Comparison of ENCODE assay signal across 8 mouse cellular contexts in genomic region chr2:35462791-35463281, GRCm38 (mm10). TPM values are rescaled to one million over a fixed set of nuclear protein-coding genes. Genes with fewer than 3 reads are reported as not detected.
DNase-seq lines count a peak whose midpoint lies in the region; ATAC-seq lines count a peak whose summit lies in the region.

Ggta1 (minus strand) TSS chr2:35463231.

- H3K9ac ChIP-seq in hindbrain, embryonic 14.5 days = peak within 1 kb of the TSS; percentile 68

- peak within 1 kb of the TSS; percentile 81 for H3K4me3 ChIP-seq in erythroblast, embryonic 14.5 days (replicated peaks)
- H3K4me3 ChIP-seq in forebrain, embryonic 10.5 days = peak within 1 kb of the TSS; percentile 71
- H3K4me3 ChIP-seq in hindbrain, embryonic 14.5 days (replicated peaks; ENCODE audit: low read length) = peak within 1 kb of the TSS; percentile 55

- peaks cover 62% of the 10 kb centered on the region for H3K4me1 ChIP-seq in erythroblast, embryonic 14.5 days (ENCODE audit: control insufficient read depth)
- H3K4me1 ChIP-seq in forebrain, embryonic 10.5 days = peaks cover 45% of the 10 kb centered on the region
- peaks cover 10% of the 10 kb centered on the region; the same call in 1 of the 2 replicates for H3K4me1 ChIP-seq in hindbrain, embryonic 14.5 days (replicated peaks; ENCODE audit: control insufficient read depth, insufficient read depth, low read length)

- peak within 1 kb of the TSS; percentile 96 for H3K4me2 ChIP-seq in hindbrain, embryonic 14.5 days (replicated peaks)

- peaks cover 4% of the 10 kb centered on the region for H3K9me3 ChIP-seq in erythroblast, embryonic 14.5 days (ENCODE audit: control insufficient read depth, low read length)
- H3K9me3 ChIP-seq in forebrain, embryonic 10.5 days = no peaks in the 10 kb centered on the region
- no peaks in the 10 kb centered on the region for H3K9me3 ChIP-seq in hindbrain, embryonic 14.5 days (ENCODE audit: control insufficient read depth, low read length)

- H3K27ac ChIP-seq in forebrain, embryonic 10.5 days = peak within 1 kb of the TSS; percentile 89
- 0 out of 2 replicates have a peak within 1 kb of the TSS, but pooled peaks have one; percentile 12 for H3K27ac ChIP-seq in hindbrain, embryonic 14.5 days

- WGBS in forebrain, embryonic 10.5 days = 21% methylated on average over 7 of the region's 7 CpGs
- 20% methylated on average over 7 of the region's 7 CpGs for WGBS in hindbrain, embryonic 14.5 days

- peaks cover 16% of the 10 kb centered on the region for H3K36me3 ChIP-seq in erythroblast, embryonic 14.5 days (ENCODE audit: control insufficient read depth)
- H3K36me3 ChIP-seq in forebrain, embryonic 10.5 days (replicated peaks) = no peaks in the 10 kb centered on the region
- no peaks in the 10 kb centered on the region for H3K36me3 ChIP-seq in hindbrain, embryonic 14.5 days (replicated peaks; ENCODE audit: control insufficient read depth, insufficient read depth)

- no peaks in the 10 kb centered on the region; the same call in 1 of the 2 replicates for H3K27me3 ChIP-seq in erythroblast, embryonic 14.5 days (ENCODE audit: control insufficient read depth)
- H3K27me3 ChIP-seq in forebrain, embryonic 10.5 days (ENCODE audit: poor library complexity, severe bottlenecking) = peaks cover 24% of the 10 kb centered on the region
- H3K27me3 ChIP-seq in hindbrain, embryonic 14.5 days (ENCODE audit: control insufficient read depth, insufficient read depth, low read length) = peaks cover 21% of the 10 kb centered on the region

- peak; percentile 44 for DNase-seq in forebrain, embryonic 10.5 days (ENCODE audit: extremely low spot score, low spot score)
- DNase-seq in hindbrain, embryonic 14.5 days (ENCODE audit: low spot score) = no peak
- DNase-seq in cerebellum, postnatal 25 days = no peak
- DNase-seq in Muller cell, postnatal 12 days (ENCODE audit: inconsistent ontology term) = no peak

- no peak for ATAC-seq in erythroblast, adult 5-6 weeks (replicated peaks; ENCODE audit: low FRiP score, poor library complexity, severe bottlenecking)
- ATAC-seq in CD4-positive, CD25-positive, alpha-beta regulatory T cell, adult 4 months = no peak
- ATAC-seq in hindbrain, embryonic 14.5 days (ENCODE audit: low FRiP score) = peak; percentile 45; the same call in 1 of the 2 replicates
- no peak for ATAC-seq in megakaryocyte progenitor cell, adult 5-6 weeks (replicated peaks; ENCODE audit: poor library complexity)

RNA-seq across cellular contexts. Expression of gene Ggta1, which starts in this region (rescaled TPM):
- polyA plus RNA-seq in erythroblast, embryonic 14.5 days (2012) = 0.08 and 0.18 TPM in 2 replicates
- total RNA-seq in erythroblast, adult 5-6 weeks (2015; ENCODE audit: low replicate concordance) = 7.9 and 9.8 TPM in 2 replicates
- 18.4 and 20.8 TPM in 2 replicates for total RNA-seq in erythroblast, adult 5-6 weeks (2017; ENCODE audit: low replicate concordance)
- 10 to 100 TPM; 19.3 to 28.4 TPM for polyA plus RNA-seq in CD4-positive, CD25-positive, alpha-beta regulatory T cell, adult 4 months (2017; shearing (Covaris generic))
- polyA plus RNA-seq in forebrain, embryonic 10.5 days (2016; fragmentation: Nextera tagmentation; extraction: Ambion mirVana) = 6.4 TPM in 2 replicates
- 7.8 and 8.4 TPM in 2 replicates for polyA plus RNA-seq in hindbrain, embryonic 14.5 days (2014; fragmentation: Nextera tagmentation; extraction: Ambion mirVana)
- 50.8 and 54.4 TPM in 2 replicates for total RNA-seq in megakaryocyte progenitor cell, adult 5-6 weeks (2015)
- total RNA-seq in megakaryocyte progenitor cell, adult 5-6 weeks (2017) = 72.0 and 77.3 TPM in 2 replicates
